Mouse (Mus musculus): ENCODE results near the gene Taf1d.
A peak's percentile ranks its signal among the peaks of the same experiment; 100 is the strongest.
"Not testable (repeated sequence)": the region's sequence is repeated elsewhere in the genome, so short reads cannot be mapped to it uniquely, and the experiment has no call there.

Gene Taf1d

DNA sequence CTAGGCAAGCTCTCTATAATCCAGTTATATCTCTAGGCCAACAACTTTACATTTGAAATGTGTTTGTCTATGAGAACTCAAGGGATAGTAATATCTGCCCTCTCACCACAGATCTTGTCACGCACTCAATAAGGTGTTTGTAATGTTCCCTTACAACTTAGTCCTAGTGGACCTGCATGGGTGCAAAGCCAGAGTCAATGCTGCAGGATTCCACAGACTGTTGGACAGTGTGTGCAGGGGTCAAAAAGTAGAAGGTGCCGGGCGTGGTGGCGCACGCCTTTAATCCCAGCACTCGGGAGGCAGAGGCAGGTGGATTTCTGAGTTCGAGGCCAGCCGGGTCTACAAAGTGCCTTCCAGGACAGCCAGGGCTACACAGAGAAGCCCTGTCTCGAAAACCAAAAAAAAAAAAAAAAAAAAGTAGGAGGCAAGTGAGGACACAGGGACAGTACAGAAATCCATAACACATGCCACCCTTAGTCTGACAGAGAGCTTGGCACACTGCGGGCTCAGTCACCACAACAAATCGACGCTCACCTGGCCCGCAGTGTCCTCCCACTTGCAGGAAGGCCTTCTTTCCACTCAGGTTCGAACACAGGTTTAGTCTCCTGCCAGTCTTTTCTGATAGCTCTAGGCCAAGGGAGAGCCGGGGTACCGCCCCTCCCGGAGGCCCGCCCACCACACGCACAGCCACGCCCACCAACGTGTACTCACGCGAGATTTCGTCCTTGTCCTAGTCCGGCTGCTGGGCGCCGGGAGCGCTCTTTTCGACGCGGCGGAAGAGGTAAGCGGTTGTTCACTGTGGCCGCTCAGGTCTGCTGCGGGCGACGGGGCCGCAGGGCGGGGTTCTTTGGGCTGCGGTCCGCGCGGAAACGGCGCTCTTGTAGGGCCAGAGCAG lies at the start of gene Taf1d:
TSS of gene Taf1d (plus strand) at position 712 of the 895 bp plus-strand sequence.
- DNase-seq (ENCODE audit: low read depth, low spot score) = peak; percentile 96

DNA sequence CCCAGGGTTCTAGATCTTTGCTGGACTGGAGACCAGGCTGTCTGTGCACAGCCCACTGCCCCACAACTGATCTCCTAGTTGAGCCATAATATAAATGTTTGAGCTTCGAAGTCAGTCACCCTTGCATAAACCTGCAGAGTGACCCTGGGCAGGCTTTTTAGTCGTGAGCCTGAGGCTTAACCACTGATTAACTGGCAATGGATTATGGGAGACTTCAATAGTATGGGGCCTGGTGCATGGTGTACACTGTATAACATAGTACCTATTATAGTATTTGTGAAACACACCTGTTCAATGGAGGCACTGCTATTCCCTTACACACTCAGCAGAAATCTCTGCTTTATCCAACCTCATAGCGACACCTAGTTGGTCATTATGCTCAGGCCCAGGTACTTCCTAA lies 49.8 kb upstream of the Taf1d start:
- DNase-seq (ENCODE audit: low read depth, low spot score) = no peak

DNA sequence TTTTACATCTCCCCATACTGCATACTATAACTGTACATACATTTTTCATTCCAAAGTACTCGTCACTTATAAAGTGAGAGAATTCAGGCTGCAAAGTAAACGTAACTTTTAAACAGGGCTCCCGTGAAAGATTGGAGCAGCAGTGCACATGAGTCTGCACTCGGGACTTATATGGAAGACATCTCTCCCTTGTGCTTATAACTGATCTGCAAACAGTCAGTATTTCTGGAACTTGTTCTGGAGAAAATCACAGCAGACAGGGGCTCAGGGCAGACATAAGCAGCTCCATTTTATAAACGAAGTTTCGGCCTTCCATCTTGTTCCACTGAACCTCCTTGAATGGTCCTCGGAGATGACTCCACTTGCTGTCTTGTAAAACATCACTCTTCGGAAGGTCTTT lies 44.0 kb upstream of the Taf1d start:
- DNase-seq (ENCODE audit: low read depth, low spot score) = no peak

DNA sequence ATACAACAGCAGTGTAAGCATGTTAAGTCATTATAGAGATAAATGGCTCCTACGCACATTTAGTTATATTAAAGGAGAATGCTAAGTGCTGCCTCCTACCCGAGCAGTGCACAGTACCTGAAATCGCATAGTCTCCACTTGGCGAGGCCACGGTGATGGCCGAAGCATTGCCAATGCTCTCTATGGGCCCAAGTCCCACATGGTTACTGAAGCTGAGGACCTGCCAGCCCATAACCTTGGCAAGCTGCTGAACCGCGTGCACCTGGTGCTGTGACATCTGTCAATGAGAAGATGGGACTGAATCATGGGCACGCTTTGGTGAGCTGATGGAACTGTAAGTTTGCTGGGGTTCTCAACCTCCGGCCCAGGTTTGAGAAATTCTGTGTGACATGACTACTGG lies 42.5 kb upstream of the Taf1d start:
- DNase-seq (ENCODE audit: low read depth, low spot score) = no peak

DNA sequence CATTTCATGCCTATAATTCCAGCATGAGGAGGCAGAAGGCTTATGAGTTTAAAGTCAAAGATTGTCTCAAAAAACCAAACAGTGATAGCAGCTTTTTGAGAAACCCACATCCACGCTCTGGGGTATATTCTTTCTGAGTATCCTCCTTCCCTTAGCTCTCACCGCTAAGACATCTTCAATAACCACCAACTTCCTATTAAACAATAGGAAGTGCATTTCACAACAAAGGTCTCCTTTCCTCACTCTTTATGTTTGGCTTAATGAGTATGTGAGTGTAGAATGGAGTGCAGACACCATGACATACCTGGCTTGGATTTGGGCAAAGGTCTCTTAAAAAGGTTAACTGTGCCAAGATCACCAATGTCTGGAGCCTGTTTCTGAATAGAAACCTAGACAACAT lies 32.0 kb upstream of the Taf1d start:
- no peak for DNase-seq (ENCODE audit: low read depth, low spot score)

DNA sequence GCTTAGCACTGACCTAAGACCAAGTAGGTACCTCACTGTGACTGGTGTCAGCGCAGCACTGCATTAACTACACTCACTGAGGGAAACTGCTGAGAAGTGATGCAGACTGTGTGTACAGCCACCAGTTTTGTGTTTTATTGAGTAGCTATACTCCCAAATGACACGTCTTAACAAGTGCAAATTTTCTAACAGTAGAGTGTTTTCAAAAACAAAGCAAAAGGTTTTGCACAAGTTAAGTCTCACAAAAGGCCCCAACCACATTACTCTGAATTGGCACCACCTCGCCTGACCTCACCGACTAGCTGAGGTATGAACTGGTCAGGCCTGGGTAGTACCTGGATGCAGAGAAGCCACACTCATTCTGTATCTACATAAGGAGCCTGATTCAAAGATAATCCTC lies 29.2 kb upstream of the Taf1d start:
- DNase-seq (ENCODE audit: low read depth, low spot score) = no peak

DNA sequence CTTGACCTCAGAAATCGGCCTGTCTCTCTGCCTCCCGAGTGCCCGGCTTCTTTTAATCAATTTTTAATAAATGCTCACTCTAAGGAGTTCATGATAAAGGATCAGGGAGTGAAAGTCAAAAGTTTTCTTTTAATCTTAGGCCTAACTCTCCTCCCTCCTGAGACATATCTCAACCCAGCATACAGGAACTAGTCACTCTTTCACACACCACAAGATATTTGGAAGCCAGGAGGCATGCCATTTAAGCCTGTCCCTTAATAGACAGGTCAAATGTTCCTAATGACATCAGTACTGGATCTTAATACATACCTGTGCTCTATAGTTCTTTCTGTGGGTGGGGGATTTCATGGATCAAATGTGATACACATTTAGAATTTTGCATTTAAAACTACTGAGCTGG lies 27.7 kb upstream of the Taf1d start:
- no peak for DNase-seq (ENCODE audit: low read depth, low spot score)

DNA sequence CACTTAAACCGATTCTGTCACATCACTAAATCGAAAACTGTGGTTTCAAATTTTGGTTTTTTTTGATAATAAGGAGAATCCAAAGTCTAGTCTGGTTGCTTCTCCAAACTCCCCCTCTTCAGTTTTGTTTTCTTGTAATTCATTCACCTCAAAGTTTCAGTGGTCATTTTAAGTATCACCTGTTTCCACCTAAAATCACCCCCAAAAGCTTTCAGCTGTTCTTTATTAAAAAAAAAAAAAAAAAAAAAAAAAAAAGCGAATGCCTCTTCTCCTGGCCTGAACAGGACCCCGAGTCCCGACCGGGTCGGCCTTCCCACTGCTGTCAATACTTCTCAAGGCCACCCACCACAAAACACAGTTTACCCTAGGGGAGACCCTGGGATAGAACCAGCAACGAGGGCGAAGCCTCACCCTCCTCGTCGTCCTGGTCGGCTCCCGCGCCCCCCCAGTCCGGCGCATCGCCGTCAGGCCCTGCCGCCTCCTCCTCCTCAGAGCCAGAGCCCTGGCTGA lies 26.8 kb upstream of the Taf1d start:
- DNase-seq (ENCODE audit: low read depth, low spot score) = no peak

DNA sequence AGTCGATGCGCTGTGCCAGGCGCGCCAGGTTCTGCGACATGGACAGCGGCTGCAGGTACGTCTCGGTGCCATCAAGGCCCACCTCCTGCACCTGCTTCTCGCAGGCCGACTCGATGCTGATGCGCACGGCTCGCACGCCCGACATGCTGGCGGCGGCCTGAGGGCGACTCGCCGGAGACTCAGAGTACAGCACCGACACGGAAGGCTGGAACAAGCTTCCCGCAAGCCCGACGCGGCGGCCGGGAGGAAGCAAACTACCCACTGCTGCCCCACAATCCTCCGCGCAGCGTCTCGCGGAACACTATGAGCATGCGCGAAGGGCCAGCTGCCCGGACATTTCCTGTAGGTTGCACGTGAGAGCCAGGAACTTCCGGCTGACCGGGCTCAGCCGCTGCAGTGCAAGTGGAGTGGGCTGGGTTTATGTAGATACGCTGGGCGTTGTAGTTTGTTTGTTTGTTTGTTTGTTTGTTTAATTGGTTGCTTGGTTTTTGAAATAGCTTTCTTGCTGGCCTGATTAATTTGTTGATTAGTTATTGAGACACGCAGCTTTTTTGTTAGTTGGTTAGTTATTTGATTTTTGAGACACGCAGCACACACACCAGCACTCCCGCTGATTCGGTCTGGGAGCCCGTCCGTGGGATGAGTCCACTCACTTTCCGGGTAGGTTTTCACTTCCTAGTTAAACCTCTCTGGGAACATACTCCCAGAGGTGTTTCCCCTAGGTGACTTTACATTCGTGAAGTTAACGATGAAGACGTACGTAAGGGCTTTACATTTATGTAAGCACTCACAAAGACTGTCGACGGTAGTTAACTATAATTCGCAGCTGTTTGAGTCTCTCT lies 26.1 kb upstream of the Taf1d start, which contains the start of gene Med17:
TSS of gene Med17 (minus strand) at position 283 of the 842 bp plus-strand sequence.
- peak; percentile 96 for DNase-seq (ENCODE audit: low read depth, low spot score)

DNA sequence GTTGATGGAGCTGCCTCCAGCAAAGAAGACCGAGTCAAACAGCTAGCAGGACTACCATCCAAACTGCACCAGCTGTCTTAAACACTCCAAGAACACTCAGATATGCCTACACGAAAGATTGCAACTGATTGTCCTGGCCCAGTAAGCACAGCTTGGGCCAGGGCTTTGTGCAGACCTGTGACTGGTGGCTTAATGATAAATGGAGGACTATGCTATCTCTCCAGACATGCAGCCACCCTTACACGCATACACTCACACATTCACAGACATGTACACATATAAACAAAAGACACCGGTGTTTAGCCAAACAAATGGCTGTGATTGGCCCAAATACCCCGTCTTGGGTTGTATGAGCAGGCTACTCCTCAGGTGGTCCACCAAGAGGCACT lies 25.5 kb upstream of the Taf1d start:
- DNase-seq (ENCODE audit: low read depth, low spot score) = peak; percentile 6

DNA sequence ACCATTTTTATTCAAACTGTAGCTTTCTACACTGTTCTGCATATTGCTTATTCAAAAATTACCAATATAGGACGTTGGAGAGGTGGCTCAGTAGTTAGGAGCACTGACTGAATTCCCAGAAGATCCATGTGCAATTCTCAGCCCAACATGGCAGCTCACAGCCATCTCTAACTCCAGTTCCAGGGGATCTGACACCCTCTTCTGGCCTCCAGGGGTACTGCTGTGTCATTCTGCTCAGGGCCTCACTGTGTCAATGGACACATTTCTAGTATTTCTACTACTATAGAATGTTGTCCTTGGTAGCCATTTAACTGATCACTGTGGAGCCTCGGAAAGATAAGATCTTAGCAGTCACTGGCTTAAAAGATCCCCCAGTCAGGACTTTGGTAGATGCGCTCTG lies 20.6 kb upstream of the Taf1d start:
- no peak for DNase-seq (ENCODE audit: low read depth, low spot score)

DNA sequence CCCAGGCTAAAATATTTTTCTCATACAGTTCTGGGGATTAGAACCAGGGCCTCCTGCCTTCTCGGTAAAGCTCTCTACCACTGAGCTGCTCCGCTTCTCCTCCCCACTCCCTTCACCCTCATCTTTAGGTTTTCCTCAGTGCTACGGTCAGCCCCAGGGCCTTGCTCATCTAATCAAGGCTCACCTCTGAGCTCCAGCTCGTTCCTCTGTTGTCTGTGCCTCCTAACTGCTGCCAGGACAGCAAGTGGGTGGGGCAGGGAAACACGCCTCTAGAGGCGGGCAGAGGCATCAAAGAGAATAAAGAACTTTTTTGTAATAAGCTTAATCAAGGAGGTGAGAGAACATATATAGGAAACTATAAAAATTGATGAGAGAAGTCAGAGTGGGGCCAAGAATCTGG lies 18.2 kb upstream of the Taf1d start:
- no peak for DNase-seq (ENCODE audit: low read depth, low spot score)

DNA sequence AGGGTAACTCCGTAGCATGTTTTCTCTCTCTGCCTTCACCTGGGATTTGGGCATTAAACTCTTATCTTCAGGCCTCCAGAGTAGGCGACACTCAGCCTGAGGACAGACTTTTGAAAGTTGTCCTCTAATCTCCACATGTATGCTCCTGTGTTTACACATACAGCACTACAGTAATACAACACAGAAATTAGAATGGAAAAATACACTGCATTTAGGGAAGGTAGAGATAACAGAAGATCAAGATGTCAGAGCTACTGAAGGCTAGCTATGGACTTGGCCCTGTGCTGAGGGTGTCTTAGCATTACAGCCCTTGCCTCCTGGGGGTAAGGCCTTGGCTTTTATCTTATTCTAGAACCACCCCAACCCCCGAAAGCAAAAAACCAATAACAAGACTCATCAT lies 17.6 kb upstream of the Taf1d start:
- no peak for DNase-seq (ENCODE audit: low read depth, low spot score)

DNA sequence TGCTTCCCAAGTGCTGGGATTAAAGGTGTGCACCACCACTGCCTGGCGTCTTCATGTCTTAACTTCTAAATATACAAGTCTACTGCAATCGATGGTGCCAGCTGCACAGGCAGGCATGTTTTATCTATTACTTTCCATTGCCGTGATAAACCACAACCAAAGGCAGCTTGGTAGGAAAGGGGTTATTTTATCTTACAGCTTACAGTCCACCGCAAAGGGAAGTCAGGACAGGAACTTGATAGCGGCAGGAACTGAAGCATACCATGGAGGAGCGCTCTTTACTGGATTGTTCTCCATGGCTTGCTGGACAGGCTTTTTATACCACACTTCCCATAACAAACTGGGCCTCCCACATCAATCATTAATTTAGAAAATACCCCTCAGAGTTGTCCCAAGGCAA lies 16.8 kb upstream of the Taf1d start:
- DNase-seq (ENCODE audit: low read depth, low spot score) = no peak

DNA sequence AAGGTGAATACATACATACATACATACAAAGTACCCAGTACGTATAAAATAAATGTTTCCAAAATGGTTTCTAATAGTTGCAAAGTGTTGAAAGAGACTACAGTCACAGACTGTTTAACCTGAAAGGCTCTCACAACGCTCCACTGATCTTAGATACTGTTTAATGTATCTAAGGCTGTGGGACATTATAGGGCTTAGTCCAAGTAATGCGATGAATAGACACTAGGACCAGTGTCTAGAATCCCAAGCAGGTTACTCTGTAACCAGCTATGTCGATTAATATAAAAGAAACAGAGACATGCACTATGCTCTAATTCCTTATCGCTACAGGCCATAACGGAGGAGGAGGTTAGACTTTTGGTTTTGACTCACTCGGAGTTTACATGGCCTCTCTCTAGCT lies 8.9 kb upstream of the Taf1d start:
- DNase-seq (ENCODE audit: low read depth, low spot score) = no peak

DNA sequence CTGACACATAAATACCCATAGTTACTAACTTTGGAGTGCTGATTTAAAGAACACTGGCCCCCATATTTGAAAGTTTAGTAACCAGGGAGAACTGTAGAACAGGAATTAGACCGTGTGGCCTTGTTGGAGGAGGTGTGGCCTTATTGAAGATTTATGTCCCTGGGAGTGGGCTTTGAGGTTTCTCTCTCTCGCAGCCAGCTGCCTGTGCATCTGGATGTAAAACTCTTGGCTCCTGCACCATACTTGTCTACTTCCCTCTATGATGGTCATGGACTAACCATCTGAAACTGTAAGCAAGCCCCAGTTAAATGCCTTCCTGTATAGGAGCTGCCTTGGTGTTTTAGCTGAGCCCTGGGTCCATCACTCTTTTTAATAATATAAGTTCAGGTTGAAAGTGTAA lies 7.6 kb upstream of the Taf1d start:
- no peak for DNase-seq (ENCODE audit: low read depth, low spot score)

DNA sequence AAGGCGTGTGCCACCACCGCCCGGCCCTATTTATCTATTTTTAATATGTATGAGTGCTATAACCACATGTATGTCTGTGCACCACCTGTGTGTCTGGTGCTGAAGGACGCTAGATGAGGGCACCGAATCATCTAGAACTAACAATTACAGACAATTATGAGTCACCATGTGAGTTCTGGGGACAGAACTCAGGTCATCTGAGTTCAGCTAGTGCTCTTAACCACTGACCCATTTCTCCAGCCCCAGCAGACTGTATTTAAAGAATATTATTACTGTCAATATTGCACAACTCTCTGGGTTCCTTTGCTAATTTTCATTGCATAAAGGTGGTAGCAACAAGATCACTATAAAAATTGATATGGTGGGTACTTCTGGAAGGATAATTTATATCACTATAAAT lies 6.0 kb upstream of the Taf1d start:
- no peak for DNase-seq (ENCODE audit: low read depth, low spot score)

DNA sequence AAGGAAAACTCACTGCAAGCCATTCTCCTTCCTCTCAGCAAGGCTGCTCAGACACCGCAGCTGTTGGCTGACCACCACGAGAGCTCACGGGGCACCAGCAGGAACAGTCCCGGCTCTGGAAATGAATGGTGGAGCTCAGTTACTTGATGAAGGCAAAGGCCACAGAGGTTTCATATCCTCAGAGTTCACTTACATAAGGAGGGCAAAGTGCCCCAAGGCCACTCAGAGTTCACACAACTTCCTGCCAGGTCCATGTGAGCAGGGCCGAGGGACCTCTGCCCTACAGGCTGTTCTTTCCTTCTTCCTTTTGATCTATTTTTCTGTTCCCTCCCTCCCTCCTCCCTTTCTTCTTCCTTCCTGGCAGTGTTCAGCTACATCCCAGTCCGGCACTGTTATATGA lies 4.6 kb upstream of the Taf1d start:
- DNase-seq (ENCODE audit: low read depth, low spot score) = no peak

DNA sequence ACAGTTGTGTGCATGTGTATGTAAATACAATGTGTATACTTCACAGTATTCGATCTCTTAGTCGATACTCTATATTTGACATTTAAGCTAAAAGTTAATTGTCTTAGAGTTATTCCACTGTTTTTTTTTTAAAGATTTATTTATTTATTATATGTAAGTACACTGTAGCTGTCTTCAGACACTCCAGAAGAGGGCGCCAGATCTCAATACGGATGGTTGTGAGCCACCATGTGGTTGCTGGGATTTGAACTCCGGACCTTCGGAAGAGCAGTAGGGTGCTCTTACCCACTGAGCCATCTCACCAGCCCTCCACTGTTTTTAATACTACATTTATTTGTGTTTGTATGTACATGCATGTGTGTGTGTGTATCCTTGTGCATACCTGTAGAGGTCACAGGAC lies 4.0 kb upstream of the Taf1d start:
- DNase-seq (ENCODE audit: low read depth, low spot score) = not testable (repeated sequence)

DNA sequence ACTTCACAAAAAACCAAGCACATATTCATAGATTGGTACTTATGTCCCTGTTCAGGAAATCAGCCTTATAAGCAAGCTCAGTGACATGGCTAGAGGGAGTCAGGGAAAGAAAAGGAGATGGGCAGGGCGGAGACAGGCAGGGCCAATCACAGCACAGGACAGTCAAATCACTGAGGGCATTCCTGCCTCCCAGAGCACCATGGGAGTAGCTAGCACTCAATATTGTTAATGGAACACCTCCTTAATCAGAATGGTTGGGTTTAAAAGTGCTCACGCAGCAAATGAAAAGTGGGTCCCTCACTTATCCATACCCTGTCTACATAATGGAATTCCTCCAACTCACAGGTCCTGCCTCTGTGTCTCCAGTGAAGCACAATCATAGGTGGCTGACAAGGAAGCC lies 3.1 kb upstream of the Taf1d start:
- DNase-seq (ENCODE audit: low read depth, low spot score) = no peak

DNA sequence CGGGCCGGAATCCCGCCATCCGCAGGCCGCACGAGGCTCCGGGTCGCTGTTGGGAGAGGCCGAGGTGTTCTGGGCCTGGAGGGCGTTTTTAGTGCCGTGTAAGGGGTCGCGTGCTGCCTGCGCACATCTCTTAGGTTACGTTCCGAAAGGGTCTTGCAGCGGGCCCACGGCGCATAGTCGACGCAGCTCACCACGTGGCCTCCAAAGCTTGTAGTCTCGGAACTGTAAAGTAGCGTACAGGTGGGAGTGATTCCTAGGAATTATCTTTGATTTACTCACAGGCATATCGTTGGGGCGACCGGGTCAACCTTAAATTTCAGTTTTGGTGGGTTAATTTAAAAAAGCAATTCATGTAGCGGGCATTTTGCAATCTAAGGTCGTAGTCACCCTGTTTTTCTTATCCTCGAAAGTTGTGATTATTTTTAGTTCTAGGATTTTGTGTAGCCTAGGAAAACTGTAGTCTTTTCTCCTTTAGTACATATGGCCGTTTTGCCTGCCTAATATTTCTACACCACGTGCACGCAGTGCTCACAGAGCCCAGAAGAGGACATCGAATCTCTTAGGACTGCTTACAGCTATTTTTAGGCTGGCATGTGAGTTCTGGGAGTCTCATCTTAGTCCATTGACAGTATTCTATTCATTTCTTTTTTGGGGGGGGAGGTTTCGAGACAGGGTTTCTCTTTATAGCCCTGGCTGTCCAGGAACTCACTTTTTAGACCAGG lies 545 bp downstream of the Taf1d start, which contains the start of gene 4931406C07Rik:
TSS of gene 4931406C07Rik (minus strand) at position 51 of the 722 bp plus-strand sequence.
- DNase-seq (ENCODE audit: low read depth, low spot score) = no peak

DNA sequence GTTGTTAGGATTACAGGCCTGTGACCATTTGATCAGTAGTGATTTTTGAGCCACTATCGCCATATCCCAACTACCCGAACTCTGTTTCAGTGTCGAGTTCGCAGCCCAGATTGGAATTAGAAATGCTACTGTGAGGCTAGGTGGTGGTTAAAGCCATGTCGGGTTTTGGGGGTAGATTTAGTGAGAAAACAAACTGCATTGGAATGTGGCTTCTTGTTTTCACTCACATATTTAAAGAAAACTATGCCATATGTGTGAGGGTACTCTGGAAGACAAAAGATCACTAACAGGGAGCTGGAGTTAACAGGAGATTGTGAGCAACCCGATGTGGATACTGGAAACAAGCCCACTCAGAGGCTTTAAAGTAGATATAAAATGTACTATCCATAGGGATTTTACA lies 1.2 kb downstream of the Taf1d start:
- DNase-seq (ENCODE audit: low read depth, low spot score) = no peak
